Mouse (Mus musculus) lung, adult 2 months (tissue): ENCODE measurements at regions not wholly inside any gene's neighbourhood (a gene's known extent, or its start where the extent isn't known, plus 50 kb on each side); places are given as distances from the start of the nearest gene placed in this dataset.

Experiments
- DNase-seq: peaks from one replicate; pipeline ENCODE4 v3.0.0; 2022
- H3K4me1 ChIP-seq: fragments of 200-500 bp; 2 replicates; pipeline ENCODE4 v1.6.1; 2011; ENCODE audit warnings: low read length; ENCODE audit not compliant: control insufficient read depth, insufficient read depth
- H3K4me3 ChIP-seq: fragments of 200-500 bp; replicated peaks from 2 replicates; pipeline ENCODE3; 2011; ENCODE audit warnings: low read depth, mild to moderate bottlenecking, control low read depth, low read length; ENCODE audit errors: extremely low read depth
- CTCF ChIP-seq: fragments of 200-500 bp; IDR thresholded peaks from 2 replicates; pipeline ENCODE4 v1.5.1; 2011; ENCODE audit warnings: mild to moderate bottlenecking, low read length, control low read depth; ENCODE audit not compliant: insufficient read depth
- POLR2A ChIP-seq: fragments of 200-500 bp; IDR thresholded peaks from 2 replicates; pipeline ENCODE4 v1.6.1; 2011; ENCODE audit warnings: low read depth, mild to moderate bottlenecking, control low read depth, low read length, borderline replicate concordance; ENCODE audit errors: extremely low read depth
- WGBS: fragments of 180-500 bp; shearing (Covaris S2); methylation state at CpG from one replicate; pipeline ENCODE4 v1.1.7; 2018; 5-methylcytosine and 5-hydroxymethylcytosine counted together

DNA sequence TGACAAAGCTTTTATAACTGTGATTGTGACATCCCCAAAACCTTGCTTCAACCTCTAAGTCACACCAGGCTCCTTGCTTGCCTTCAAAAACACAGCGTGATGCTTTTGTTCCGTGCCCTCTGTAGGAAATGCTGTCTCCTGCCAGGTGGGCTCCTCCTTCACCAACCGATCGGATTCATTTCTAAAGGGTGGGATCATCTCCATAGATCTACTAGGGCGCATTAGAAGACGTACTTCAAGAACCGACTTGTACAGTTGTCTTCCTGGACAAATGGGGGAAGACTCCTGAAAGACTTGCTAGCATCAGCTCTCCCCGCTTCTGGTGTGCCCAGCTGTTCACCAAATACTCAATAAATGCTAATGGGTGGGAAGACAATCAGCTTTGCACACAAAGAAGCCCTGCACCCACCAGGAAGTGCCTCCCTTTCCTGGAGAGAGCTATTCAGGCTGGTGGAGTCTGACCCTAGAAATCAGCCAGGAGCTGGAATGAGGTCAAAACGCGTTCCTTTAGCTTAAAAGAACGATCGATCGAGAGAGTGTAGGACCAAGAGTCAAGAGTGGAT, 53.0 kb downstream of the Hoxa1 start:
- no peak for TF ChIP-seq CTCF
- no peak for TF ChIP-seq POLR2A
- Histone ChIP-seq H3K4me3 (no peak overlapping the region), H3K4me1 (no peaks in the 10 kb centered on the region)
- no peak for DNase-seq
- 41% methylated on average over 13 of the region's 13 CpGs for WGBS

GRCm38 (mm10) chr6:52104141-52104540, 54.0 kb downstream of the Hoxa1 start:
- DNase-seq: no peak
- no peak for TF ChIP-seq CTCF
- no peak for TF ChIP-seq POLR2A
- WGBS: 91% methylated on average over 11 of the region's 11 CpGs
- Histone ChIP-seq H3K4me3 (no peak overlapping the region), H3K4me1 (no peaks in the 10 kb centered on the region)

- Histone ChIP-seq H3K4me3 (no peak overlapping the region), H3K4me1 (no peaks in the 10 kb centered on the region)
- TF ChIP-seq POLR2A (no peak), CTCF (no peak)
- WGBS: 89% methylated on average over 7 of the region's 7 CpGs
- no peak for DNase-seq
Measured at GRCm38 (mm10) chr6:52103661-52104060, 54.5 kb downstream of the Hoxa1 start.

- Histone ChIP-seq H3K4me1 (no peaks in the 10 kb centered on the region), H3K4me3 (no peak overlapping the region)
- no peak for TF ChIP-seq POLR2A
- no peak for TF ChIP-seq CTCF
- DNase-seq: no peak
- WGBS: 37% methylated on average over 8 of the region's 8 CpGs
Measured at GRCm38 (mm10) chr6:52102699-52103098, 55.4 kb downstream of the Hoxa1 start.

GRCm38 (mm10) chr6:52102179-52102578, 55.9 kb downstream of the Hoxa1 start:
- H3K4me3 ChIP-seq: no peak overlapping the region
- WGBS: 34% methylated on average over 8 of the region's 8 CpGs
- TF ChIP-seq POLR2A (no peak), CTCF (no peak)
- H3K4me1 ChIP-seq: no peaks in the 10 kb centered on the region
- DNase-seq: no peak

DNA sequence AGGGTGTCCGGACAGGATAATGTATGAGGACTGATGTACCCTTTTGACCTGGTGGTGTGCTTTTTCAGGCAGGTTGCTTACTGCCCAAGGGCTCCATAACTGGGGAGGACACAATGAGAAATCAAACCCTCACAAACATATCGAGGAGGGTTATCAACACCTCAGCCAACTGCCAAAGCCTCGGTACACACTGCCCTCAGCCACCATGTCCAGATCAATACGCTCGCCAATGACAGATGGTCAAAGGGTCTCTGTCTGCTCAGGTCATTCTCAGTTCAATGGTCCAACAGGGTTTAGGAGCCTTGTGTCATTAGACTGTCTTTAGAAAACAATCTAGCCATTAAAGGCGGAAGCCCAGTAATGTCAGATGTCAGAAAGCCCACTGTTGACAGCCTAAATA, 56.9 kb downstream of the Hoxa1 start:
- H3K4me3 ChIP-seq: no peak overlapping the region
- TF ChIP-seq POLR2A: no peak
- TF ChIP-seq CTCF: no peak
- no peaks in the 10 kb centered on the region for H3K4me1 ChIP-seq
- no peak for DNase-seq
- WGBS: 79% methylated on average over 6 of the region's 6 CpGs

GRCm38 (mm10) chr6:52098851-52099250, 59.3 kb downstream of the Hoxa1 start:
- no peak overlapping the region for H3K4me3 ChIP-seq
- WGBS: 88% methylated on average over 7 of the region's 7 CpGs
- TF ChIP-seq CTCF: no peak
- no peak for TF ChIP-seq POLR2A
- H3K4me1 ChIP-seq: no peaks in the 10 kb centered on the region
- DNase-seq: no peak

DNA sequence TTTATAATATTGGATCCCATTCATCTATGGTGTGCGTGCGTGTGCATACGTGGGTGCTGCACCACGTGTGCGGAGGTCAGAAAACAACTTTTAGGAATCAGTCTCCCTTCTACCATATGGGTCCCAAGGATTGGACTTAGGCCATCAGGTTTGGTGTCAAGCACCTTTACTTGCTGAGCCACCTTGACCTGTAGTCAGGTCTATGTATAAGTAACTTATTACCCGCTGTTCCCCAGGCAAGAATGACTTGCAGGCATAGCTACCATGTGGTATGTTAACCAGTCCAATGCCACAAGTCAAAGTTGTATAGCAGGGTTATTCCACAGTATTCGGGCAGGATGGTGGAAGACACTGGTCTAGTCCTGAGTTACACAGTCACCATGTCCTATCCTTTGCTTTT, 62.5 kb downstream of the Hoxa1 start:
- TF ChIP-seq POLR2A (no peak), CTCF (no peak)
- H3K4me3 ChIP-seq: no peak overlapping the region
- 94% methylated on average over 7 of the region's 7 CpGs for WGBS
- H3K4me1 ChIP-seq: peaks cover 3% of the 10 kb centered on the region; the same call in 1 of the 2 replicates
- no peak for DNase-seq

- 28% methylated on average over 5 of the region's 5 CpGs for WGBS
- Histone ChIP-seq H3K4me1 (peaks cover 3% of the 10 kb centered on the region; the same call in 1 of the 2 replicates), H3K4me3 (no peak overlapping the region)
- no peak for DNase-seq
- TF ChIP-seq POLR2A (no peak), CTCF (no peak)
Measured at GRCm38 (mm10) chr6:52091445-52091844, 66.7 kb downstream of the Hoxa1 start.

GRCm38 (mm10) chr6:52085932-52086643, 72.0 kb downstream of the Hoxa1 start:
- WGBS: 33% methylated on average over 17 of the region's 17 CpGs
- Histone ChIP-seq H3K4me1 (peaks cover 4% of the 10 kb centered on the region; the same call in 1 of the 2 replicates), H3K4me3 (no peak overlapping the region)
- DNase-seq: no peak
- TF ChIP-seq POLR2A (no peak), CTCF (no peak)
